Mouse (Mus musculus): ENCODE results near the gene Crisp3. TPM values are rescaled to one million over a fixed set of nuclear protein-coding genes. Genes with fewer than 3 reads are reported as not detected.
"Not testable (repeated sequence)": the region's sequence is repeated elsewhere in the genome, so short reads cannot be mapped to it uniquely, and the experiment has no call there.

Crisp3 gene
- not detected in 2 replicates for polyA plus RNA-seq (2014; fragmentation: Nextera tagmentation; extraction: Ambion mirVana)

DNA sequence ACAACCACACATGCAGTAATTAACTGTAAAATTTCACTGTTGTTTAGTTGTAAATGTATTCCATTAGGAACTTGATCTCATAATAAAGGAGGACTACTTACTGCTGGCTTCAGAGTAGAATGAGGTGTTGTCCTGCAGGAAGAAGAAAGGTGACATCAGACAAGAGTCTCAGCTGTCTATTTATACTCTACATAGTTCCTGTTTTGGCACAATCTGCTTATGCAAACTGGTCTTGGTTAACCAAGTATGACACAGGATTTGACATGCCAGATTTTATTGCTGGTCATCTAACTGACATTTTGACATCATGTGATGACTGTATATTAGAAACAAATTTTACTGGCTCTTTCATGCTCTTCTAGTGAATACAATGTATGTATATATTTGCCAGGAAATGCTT lies at the start of gene Crisp3:
TSS of gene Crisp3 (minus strand) at position 154 of the 400 bp plus-strand sequence.
- no peak for ATAC-seq (replicated peaks; ENCODE audit: low FRiP score)
- Histone ChIP-seq H3K27ac (ENCODE audit: low read depth, low read length) (no peak within 1 kb of the TSS), H3K4me1 (replicated peaks; ENCODE audit: control insufficient read depth, insufficient read depth, low read length) (no peaks in the 10 kb centered on the region), H3K36me3 (ENCODE audit: control insufficient read depth, insufficient read depth, low read length) (no peaks in the 10 kb centered on the region), H3K4me3 (ENCODE audit: low read depth, low read length) (no peak within 1 kb of the TSS), H3K9me3 (ENCODE audit: control insufficient read depth, low read length) (no peaks in the 10 kb centered on the region), H3K4me2 (ENCODE audit: low read depth, low read length, severe bottlenecking) (no peak within 1 kb of the TSS), H3K27me3 (ENCODE audit: control insufficient read depth, insufficient read depth, low read length) (no peaks in the 10 kb centered on the region), H3K9ac (ENCODE audit: low read length) (no peak within 1 kb of the TSS)
- DNase-seq (ENCODE audit: low spot score): no peak

DNA sequence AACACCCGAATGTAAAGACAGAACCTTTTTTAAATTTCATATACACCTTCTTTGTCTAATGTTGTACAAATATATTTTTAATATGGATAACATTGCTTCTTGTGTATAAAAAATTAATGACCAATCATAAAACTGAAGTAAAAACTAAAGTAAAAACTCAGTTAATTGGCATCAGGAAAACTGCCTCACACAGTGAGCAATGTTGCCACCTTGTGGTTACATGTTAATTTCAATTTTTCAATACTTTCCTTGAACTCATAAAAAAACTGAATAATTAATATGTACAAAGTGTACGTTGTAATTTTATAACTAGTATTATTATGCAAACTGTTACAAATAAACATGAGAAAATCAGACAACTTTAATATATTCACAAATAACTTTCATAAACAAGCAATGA lies 43.3 kb upstream of the Crisp3 start:
- Histone ChIP-seq H3K4me2 (ENCODE audit: low read depth, low read length, severe bottlenecking) (no peak overlapping the region), H3K27me3 (ENCODE audit: control insufficient read depth, insufficient read depth, low read length) (no peaks in the 10 kb centered on the region), H3K27ac (ENCODE audit: low read depth, low read length) (no peak overlapping the region), H3K36me3 (ENCODE audit: control insufficient read depth, insufficient read depth, low read length) (no peaks in the 10 kb centered on the region), H3K9ac (ENCODE audit: low read length) (no peak overlapping the region), H3K9me3 (ENCODE audit: control insufficient read depth, low read length) (no peaks in the 10 kb centered on the region), H3K4me1 (replicated peaks; ENCODE audit: control insufficient read depth, insufficient read depth, low read length) (no peaks in the 10 kb centered on the region), H3K4me3 (ENCODE audit: low read depth, low read length) (no peak overlapping the region)
- DNase-seq (ENCODE audit: low spot score) (no peak), ATAC-seq (replicated peaks; ENCODE audit: low FRiP score) (no peak)
- 78% methylated on average over 2 of the region's 2 CpGs for WGBS

DNA sequence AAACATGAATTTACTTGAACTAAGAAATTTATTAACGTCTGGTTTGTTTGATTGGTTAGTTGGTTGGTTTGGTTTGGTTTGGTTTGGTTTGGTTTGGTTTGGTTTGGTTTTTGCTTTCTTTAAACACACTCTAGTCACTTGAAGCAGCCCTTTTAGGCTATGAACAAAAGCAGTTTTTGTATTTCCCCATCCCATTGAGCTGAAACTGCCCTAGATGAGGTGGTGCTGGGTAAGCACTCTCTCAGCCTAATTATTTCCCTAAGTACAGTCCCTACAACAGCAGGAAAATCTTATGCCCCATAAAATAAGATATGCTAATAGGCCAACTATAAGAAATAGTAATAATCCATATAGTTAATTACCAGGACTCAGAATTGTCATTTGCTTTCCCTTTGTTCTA lies 33.4 kb upstream of the Crisp3 start:
- Histone ChIP-seq H3K4me2 (ENCODE audit: low read depth, low read length, severe bottlenecking) (no peak overlapping the region), H3K9ac (ENCODE audit: low read length) (no peak overlapping the region), H3K9me3 (ENCODE audit: control insufficient read depth, low read length) (no peaks in the 10 kb centered on the region), H3K4me3 (ENCODE audit: low read depth, low read length) (no peak overlapping the region), H3K4me1 (replicated peaks; ENCODE audit: control insufficient read depth, insufficient read depth, low read length) (no peaks in the 10 kb centered on the region), H3K36me3 (ENCODE audit: control insufficient read depth, insufficient read depth, low read length) (no peaks in the 10 kb centered on the region), H3K27me3 (ENCODE audit: control insufficient read depth, insufficient read depth, low read length) (no peaks in the 10 kb centered on the region), H3K27ac (ENCODE audit: low read depth, low read length) (no peak overlapping the region)
- ATAC-seq (replicated peaks; ENCODE audit: low FRiP score): peak; percentile 75
- DNase-seq (ENCODE audit: low spot score): no peak
- WGBS: 75% methylated on average over 1 of the region's 1 CpGs

DNA sequence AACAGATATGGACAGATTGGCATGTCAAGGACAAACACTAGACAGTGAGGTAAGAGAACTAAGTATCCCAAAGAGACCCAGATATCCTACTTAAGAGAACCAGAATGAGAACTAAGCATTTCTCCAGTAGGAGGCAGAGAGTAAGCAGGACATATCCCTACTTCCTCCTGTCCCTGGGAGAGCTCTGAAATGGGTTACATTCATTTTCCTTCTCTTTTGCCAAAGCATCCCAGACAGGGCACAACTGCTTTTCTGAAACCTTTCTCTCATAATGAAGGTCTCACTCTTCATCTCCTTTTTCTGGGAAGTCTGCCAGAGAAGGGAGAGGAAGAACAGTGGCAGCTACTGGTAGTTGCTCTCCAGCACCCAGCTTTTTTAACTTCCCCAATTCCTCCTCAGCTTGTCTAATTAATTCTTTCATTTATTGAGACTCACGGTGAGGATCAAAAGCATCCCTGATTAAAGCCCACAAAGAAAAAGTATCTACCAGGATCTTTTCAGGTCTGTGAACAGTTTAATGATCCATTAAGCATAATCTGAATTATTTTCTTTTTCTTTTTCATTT lies 32.9 kb upstream of the Crisp3 start:
- H3K4me1 ChIP-seq (replicated peaks; ENCODE audit: control insufficient read depth, insufficient read depth, low read length): no peaks in the 10 kb centered on the region
- ATAC-seq (replicated peaks; ENCODE audit: low FRiP score): peak; percentile 89
- no peaks in the 10 kb centered on the region for H3K27me3 ChIP-seq (ENCODE audit: control insufficient read depth, insufficient read depth, low read length)
- H3K36me3 ChIP-seq (ENCODE audit: control insufficient read depth, insufficient read depth, low read length): no peaks in the 10 kb centered on the region
- H3K9ac ChIP-seq (ENCODE audit: low read length): no peak overlapping the region
- no peak for DNase-seq (ENCODE audit: low spot score)
- H3K4me3 ChIP-seq (ENCODE audit: low read depth, low read length): no peak overlapping the region
- no peaks in the 10 kb centered on the region for H3K9me3 ChIP-seq (ENCODE audit: control insufficient read depth, low read length)
- H3K4me2 ChIP-seq (ENCODE audit: low read depth, low read length, severe bottlenecking): no peak overlapping the region
- WGBS: 25% methylated on average over 1 of the region's 1 CpGs
- H3K27ac ChIP-seq (ENCODE audit: low read depth, low read length): no peak overlapping the region

DNA sequence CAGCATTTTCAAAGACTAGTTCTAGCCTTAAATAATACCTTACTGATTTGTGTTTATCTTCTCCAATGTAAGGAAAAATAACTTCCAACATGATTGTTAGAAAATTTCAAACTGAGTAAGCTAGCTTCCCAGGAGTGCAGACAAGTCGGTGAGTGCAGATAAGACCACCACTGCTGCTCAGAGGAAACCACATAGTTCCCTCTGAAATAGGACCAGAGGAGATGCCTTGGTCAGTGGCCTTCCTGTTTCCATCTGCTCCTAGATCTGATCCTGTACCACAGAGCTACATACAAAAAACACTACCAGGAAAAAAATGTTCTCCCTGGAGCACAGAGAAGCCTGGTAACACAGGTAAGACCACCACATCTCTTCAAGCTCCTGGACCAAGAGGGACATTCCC lies 10.4 kb upstream of the Crisp3 start:
- no peaks in the 10 kb centered on the region for H3K27me3 ChIP-seq (ENCODE audit: control insufficient read depth, insufficient read depth, low read length)
- no peaks in the 10 kb centered on the region for H3K36me3 ChIP-seq (ENCODE audit: control insufficient read depth, insufficient read depth, low read length)
- no peaks in the 10 kb centered on the region for H3K4me1 ChIP-seq (replicated peaks; ENCODE audit: control insufficient read depth, insufficient read depth, low read length)
- no peak overlapping the region for H3K4me3 ChIP-seq (ENCODE audit: low read depth, low read length)
- H3K9ac ChIP-seq (ENCODE audit: low read length): no peak overlapping the region
- 87% methylated on average over 1 of the region's 1 CpGs for WGBS
- H3K9me3 ChIP-seq (ENCODE audit: control insufficient read depth, low read length): no peaks in the 10 kb centered on the region
- H3K4me2 ChIP-seq (ENCODE audit: low read depth, low read length, severe bottlenecking): no peak overlapping the region
- DNase-seq (ENCODE audit: low spot score): no peak
- no peak for ATAC-seq (replicated peaks; ENCODE audit: low FRiP score)
- H3K27ac ChIP-seq (ENCODE audit: low read depth, low read length): no peak overlapping the region

DNA sequence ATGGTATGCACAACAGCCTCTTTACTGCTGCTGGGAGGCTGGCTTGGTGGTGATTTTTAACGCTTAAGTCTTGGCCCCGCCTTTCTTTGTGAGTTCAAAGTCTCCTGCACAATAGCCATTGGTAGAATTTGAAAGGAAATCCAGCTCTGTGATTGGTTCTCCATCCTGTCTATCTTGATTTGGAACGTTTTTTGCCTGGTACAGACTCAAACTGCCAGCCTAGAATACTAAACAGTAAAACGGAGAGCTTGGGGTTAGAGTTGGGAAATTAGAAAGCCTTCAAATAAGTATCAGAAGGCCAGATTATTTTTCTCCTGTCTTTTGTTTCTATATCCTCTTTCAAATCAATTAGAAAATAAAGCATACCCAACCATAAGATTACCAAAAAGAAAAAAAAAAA lies 33.5 kb downstream of the Crisp3 start, which contains the start of gene Pgk2:
TSS of gene Pgk2 (minus strand) at position 101 of the 400 bp plus-strand sequence.
- Histone ChIP-seq H3K36me3 (ENCODE audit: control insufficient read depth, insufficient read depth, low read length) (no peaks in the 10 kb centered on the region), H3K9me3 (ENCODE audit: control insufficient read depth, low read length) (no peaks in the 10 kb centered on the region), H3K4me2 (ENCODE audit: low read depth, low read length, severe bottlenecking) (no peak within 1 kb of the TSS), H3K4me1 (replicated peaks; ENCODE audit: control insufficient read depth, insufficient read depth, low read length) (no peaks in the 10 kb centered on the region), H3K27ac (ENCODE audit: low read depth, low read length) (no peak within 1 kb of the TSS), H3K9ac (ENCODE audit: low read length) (no peak within 1 kb of the TSS), H3K27me3 (ENCODE audit: control insufficient read depth, insufficient read depth, low read length) (no peaks in the 10 kb centered on the region), H3K4me3 (ENCODE audit: low read depth, low read length) (no peak within 1 kb of the TSS)
- ATAC-seq (replicated peaks; ENCODE audit: low FRiP score) (no peak), DNase-seq (ENCODE audit: low spot score) (no peak)
- WGBS: 74% methylated on average over 4 of the region's 4 CpGs

DNA sequence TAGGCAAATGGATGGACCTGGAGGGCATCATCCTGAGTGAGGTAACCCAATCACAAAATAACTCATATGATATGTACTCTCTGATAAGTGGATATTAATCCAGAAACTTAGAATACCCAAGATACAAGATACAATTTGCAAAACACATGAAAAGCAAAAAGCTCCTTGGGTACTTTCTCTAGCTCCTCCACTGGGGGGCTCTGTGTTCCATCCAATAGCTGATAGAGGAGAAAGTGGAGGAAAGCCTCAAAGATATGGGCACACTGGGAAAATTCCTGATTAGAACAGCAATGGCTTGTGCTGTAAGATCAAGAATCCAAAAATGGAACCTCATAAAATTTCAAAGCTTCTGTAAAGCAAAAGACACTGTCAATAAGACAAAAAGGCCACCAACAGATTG lies 40.3 kb downstream of the Crisp3 start:
- not testable (repeated sequence) for H3K36me3 ChIP-seq (ENCODE audit: control insufficient read depth, insufficient read depth, low read length); DNase-seq (ENCODE audit: low spot score); H3K4me3 ChIP-seq (ENCODE audit: low read depth, low read length); H3K4me2 ChIP-seq (ENCODE audit: low read depth, low read length, severe bottlenecking); H3K9me3 ChIP-seq (ENCODE audit: control insufficient read depth, low read length); H3K27ac ChIP-seq (ENCODE audit: low read depth, low read length); H3K9ac ChIP-seq (ENCODE audit: low read length); H3K4me1 ChIP-seq (replicated peaks; ENCODE audit: control insufficient read depth, insufficient read depth, low read length); H3K27me3 ChIP-seq (ENCODE audit: control insufficient read depth, insufficient read depth, low read length); ATAC-seq (replicated peaks; ENCODE audit: low FRiP score)

DNA sequence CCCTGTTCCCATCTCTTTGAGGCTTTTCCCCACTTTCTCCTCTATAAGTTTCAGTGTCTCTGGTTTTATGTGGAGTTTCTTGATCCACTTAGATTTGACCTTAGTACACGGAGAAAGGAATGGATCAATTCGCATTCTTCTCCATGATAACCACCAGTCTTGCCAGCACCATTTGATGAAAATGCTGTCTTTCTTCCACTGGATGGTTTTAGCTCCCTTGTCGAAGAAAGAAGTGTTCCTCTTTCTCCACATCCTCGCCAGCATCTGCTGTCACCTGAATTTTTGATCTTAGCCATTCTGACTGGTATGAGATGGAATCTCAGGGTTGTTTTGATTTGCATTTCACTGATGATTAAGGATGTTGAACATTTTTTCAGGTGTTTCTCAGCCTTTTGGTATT lies 51.9 kb downstream of the Crisp3 start:
- H3K27ac ChIP-seq (ENCODE audit: low read depth, low read length); H3K9me3 ChIP-seq (ENCODE audit: control insufficient read depth, low read length); H3K4me2 ChIP-seq (ENCODE audit: low read depth, low read length, severe bottlenecking); DNase-seq (ENCODE audit: low spot score); ATAC-seq (replicated peaks; ENCODE audit: low FRiP score); H3K4me3 ChIP-seq (ENCODE audit: low read depth, low read length); H3K27me3 ChIP-seq (ENCODE audit: control insufficient read depth, insufficient read depth, low read length); H3K9ac ChIP-seq (ENCODE audit: low read length); H3K4me1 ChIP-seq (replicated peaks; ENCODE audit: control insufficient read depth, insufficient read depth, low read length); H3K36me3 ChIP-seq (ENCODE audit: control insufficient read depth, insufficient read depth, low read length): not testable (repeated sequence)
- WGBS: 88% methylated on average over 4 of the region's 4 CpGs
